Comparison of ENCODE assay signal across 10 mouse cellular contexts in genomic region chr2:132582227-132582626, GRCm38 (mm10). TPM values are rescaled to one million over a fixed set of nuclear protein-coding genes. Genes with fewer than 3 reads are reported as not detected.
DNase-seq lines count a peak whose midpoint lies in the region; ATAC-seq and TF ChIP-seq lines count a peak whose summit lies in the region.
"Had no signal": no experiment of that assay in that cellular context is flagged by ENCODE, and none has a peak within 500 bp of the region (broad histone marks: within the 10 kb centered on the region; RNA-seq: fewer than 3 reads in every experiment).

No protein-coding gene starts in this region.

- no peak for DNase-seq in hindbrain, embryonic 10.5 days (ENCODE audit: low spot score)
- DNase-seq in layer of hippocampus, adult 18-20 months (ENCODE audit: low spot score in 2 of 2), result peak; percentile 44 to 78
- DNase-seq in lung, postnatal 0 days (ENCODE audit: low spot score), result peak; percentile 77
- DNase-seq in right cerebral cortex, postnatal 25 days, result peak; percentile 61

- peaks cover 8% of the 10 kb centered on the region for H3K4me1 ChIP-seq in hindbrain, embryonic 12.5 days
- H3K4me1 ChIP-seq in hindbrain, embryonic 10.5 days (replicated peaks), result peaks cover under 1% of the 10 kb centered on the region; the same call in 1 of the 2 replicates
- peaks cover 35% of the 10 kb centered on the region for H3K4me1 ChIP-seq in embryonic facial prominence, embryonic 13.5 days
- H3K4me1 ChIP-seq in heart, embryonic 12.5 days (replicated peaks), result peaks cover 31% of the 10 kb centered on the region
- peaks cover 9% of the 10 kb centered on the region; the same call in 1 of the 2 replicates for H3K4me1 ChIP-seq in lung, postnatal 0 days (ENCODE audit: insufficient read depth, low read depth, low read length)
- H3K4me1 ChIP-seq in intestine, embryonic 16.5 days (ENCODE audit: control insufficient read depth, insufficient read depth, low read length), result no peaks in the 10 kb centered on the region

- no peaks in the 10 kb centered on the region for H3K36me3 ChIP-seq in hindbrain, embryonic 12.5 days
- no peaks in the 10 kb centered on the region for H3K36me3 ChIP-seq in hindbrain, embryonic 10.5 days
- H3K36me3 ChIP-seq in embryonic facial prominence, embryonic 13.5 days, result no peaks in the 10 kb centered on the region
- no peaks in the 10 kb centered on the region for H3K36me3 ChIP-seq in heart, embryonic 12.5 days
- H3K36me3 ChIP-seq in lung, postnatal 0 days (ENCODE audit: insufficient read depth, low read length), result no peaks in the 10 kb centered on the region
- H3K36me3 ChIP-seq in intestine, embryonic 16.5 days (ENCODE audit: control insufficient read depth, insufficient read depth, low read length), result no peaks in the 10 kb centered on the region
- H3K36me3 ChIP-seq: neural tube, embryonic 12.5 days had no signal

- no peaks in the 10 kb centered on the region for H3K27me3 ChIP-seq in hindbrain, embryonic 12.5 days
- no peaks in the 10 kb centered on the region for H3K27me3 ChIP-seq in hindbrain, embryonic 10.5 days (ENCODE audit: insufficient read depth, poor library complexity, severe bottlenecking)
- H3K27me3 ChIP-seq in embryonic facial prominence, embryonic 13.5 days, result no peaks in the 10 kb centered on the region
- H3K27me3 ChIP-seq in heart, embryonic 12.5 days (replicated peaks), result no peaks in the 10 kb centered on the region
- no peaks in the 10 kb centered on the region for H3K27me3 ChIP-seq in lung, postnatal 0 days (replicated peaks; ENCODE audit: insufficient read depth, low read length)
- no peaks in the 10 kb centered on the region for H3K27me3 ChIP-seq in intestine, embryonic 16.5 days (replicated peaks; ENCODE audit: control insufficient read depth, insufficient read depth, low read length)
- H3K27me3 ChIP-seq: CH12.LX; neural tube, embryonic 12.5 days had no signal

- no peak overlapping the region for H3K4me2 ChIP-seq in hindbrain, embryonic 12.5 days (replicated peaks)
- H3K4me2 ChIP-seq in embryonic facial prominence, embryonic 13.5 days, result no peak overlapping the region
- no peak overlapping the region for H3K4me2 ChIP-seq in heart, embryonic 12.5 days
- H3K4me2 ChIP-seq in lung, postnatal 0 days (replicated peaks; ENCODE audit: low read depth, low read length), result no peak overlapping the region
- H3K4me2 ChIP-seq in intestine, embryonic 16.5 days (ENCODE audit: low read depth, low read length), result no peak overlapping the region
- H3K4me2 ChIP-seq: neural tube, embryonic 12.5 days had no signal

- WGBS in hindbrain, embryonic 12.5 days, result 57% methylated on average over 4 of the region's 4 CpGs
- WGBS in hindbrain, embryonic 10.5 days, result 80% methylated on average over 4 of the region's 4 CpGs
- WGBS in embryonic facial prominence, embryonic 13.5 days, result 44% methylated on average over 4 of the region's 4 CpGs
- 39% methylated on average over 4 of the region's 4 CpGs for WGBS in heart, embryonic 12.5 days
- 36% methylated on average over 4 of the region's 4 CpGs for WGBS in lung, postnatal 0 days
- 44% methylated on average over 4 of the region's 4 CpGs for WGBS in intestine, embryonic 16.5 days

- peak overlapping the region; percentile 68 for H3K27ac ChIP-seq in hindbrain, embryonic 12.5 days
- no peak overlapping the region for H3K27ac ChIP-seq in hindbrain, embryonic 10.5 days
- peak overlapping the region; percentile 74 for H3K27ac ChIP-seq in embryonic facial prominence, embryonic 13.5 days
- H3K27ac ChIP-seq in heart, embryonic 12.5 days (ENCODE audit: poor library complexity, severe bottlenecking), result peak overlapping the region; percentile 87
- no peak overlapping the region for H3K27ac ChIP-seq in lung, postnatal 0 days (ENCODE audit: low read length)
- H3K27ac ChIP-seq in intestine, embryonic 16.5 days (ENCODE audit: low read length), result no peak overlapping the region
- H3K27ac ChIP-seq: neural tube, embryonic 12.5 days had no signal

- 0 out of 2 replicates have a peak, but pooled peaks have one; percentile 4 for ATAC-seq in hindbrain, embryonic 12.5 days (ENCODE audit: low FRiP score)
- no peak for ATAC-seq in embryonic facial prominence, embryonic 13.5 days (ENCODE audit: insufficient number of reproducible peaks, insufficient read depth, low FRiP score, low TSS enrichment, low read depth)
- no peak for ATAC-seq in heart, embryonic 12.5 days (ENCODE audit: insufficient number of reproducible peaks, low FRiP score)
- ATAC-seq in lung, postnatal 0 days, result no peak
- ATAC-seq in intestine, embryonic 16.5 days, result no peak

- TF ChIP-seq EP300 in lung, postnatal 0 days (IDR thresholded peaks at IDR 0.05), result no peak

- no peak overlapping the region for H3K9ac ChIP-seq in hindbrain, embryonic 12.5 days
- no peak overlapping the region for H3K9ac ChIP-seq in embryonic facial prominence, embryonic 13.5 days
- H3K9ac ChIP-seq in heart, embryonic 12.5 days, result no peak overlapping the region
- no peak overlapping the region for H3K9ac ChIP-seq in lung, postnatal 0 days (replicated peaks; ENCODE audit: low read depth)
- H3K9ac ChIP-seq in intestine, embryonic 16.5 days (ENCODE audit: low read depth, low read length), result no peak overlapping the region
- H3K9ac ChIP-seq: neural tube, embryonic 12.5 days had no signal

- no peak overlapping the region for H3K4me3 ChIP-seq in hindbrain, embryonic 12.5 days
- H3K4me3 ChIP-seq in hindbrain, embryonic 10.5 days, result no peak overlapping the region
- no peak overlapping the region for H3K4me3 ChIP-seq in embryonic facial prominence, embryonic 13.5 days
- no peak overlapping the region for H3K4me3 ChIP-seq in heart, embryonic 12.5 days
- no peak overlapping the region for H3K4me3 ChIP-seq in lung, postnatal 0 days (ENCODE audit: low read depth, low read length)
- no peak overlapping the region for H3K4me3 ChIP-seq in intestine, embryonic 16.5 days (ENCODE audit: low read length)
- H3K4me3 ChIP-seq: neural tube, embryonic 12.5 days had no signal

- H3K9me3 ChIP-seq in hindbrain, embryonic 12.5 days (replicated peaks), result no peaks in the 10 kb centered on the region
- H3K9me3 ChIP-seq in hindbrain, embryonic 10.5 days, result no peaks in the 10 kb centered on the region
- no peaks in the 10 kb centered on the region for H3K9me3 ChIP-seq in embryonic facial prominence, embryonic 13.5 days
- H3K9me3 ChIP-seq in heart, embryonic 12.5 days (replicated peaks), result no peaks in the 10 kb centered on the region
- H3K9me3 ChIP-seq in lung, postnatal 0 days (ENCODE audit: low read length), result no peaks in the 10 kb centered on the region
- no peaks in the 10 kb centered on the region for H3K9me3 ChIP-seq in intestine, embryonic 16.5 days (ENCODE audit: control insufficient read depth, low read length)
- H3K9me3 ChIP-seq: neural tube, embryonic 12.5 days had no signal

- TF ChIP-seq CTCF in lung, postnatal 0 days (IDR thresholded peaks at IDR 0.05), result no peak

RNA-seq across cellular contexts. Expression of gene Gpcpd1, which starts 5.3 kb away (rescaled TPM):
- polyA plus RNA-seq in hindbrain, embryonic 12.5 days (2016; fragmentation: Nextera tagmentation; extraction: Ambion mirVana), result 71.0 and 82.5 TPM in 2 replicates
- 33.1 and 36.4 TPM in 2 replicates for polyA plus RNA-seq in hindbrain, embryonic 10.5 days (2016; fragmentation: Nextera tagmentation; extraction: Ambion mirVana)
- 54.7 and 56.4 TPM in 2 replicates for polyA plus RNA-seq in embryonic facial prominence, embryonic 13.5 days (2015; fragmentation: Nextera tagmentation; extraction: Ambion mirVana)
- polyA plus RNA-seq in heart, embryonic 12.5 days (2016; fragmentation: Nextera tagmentation; extraction: Ambion mirVana), result 42.1 and 47.6 TPM in 2 replicates
- total RNA-seq in layer of hippocampus, adult 18-20 months (2021), result 10 to 100 TPM; 51.8 to 57.3 TPM
- polyA plus RNA-seq in lung, postnatal 0 days (2015; fragmentation: Nextera tagmentation; extraction: Ambion mirVana), result 47.9 and 52.2 TPM in 2 replicates
- 17.4 and 20.0 TPM in 2 replicates for polyA plus RNA-seq in intestine, embryonic 16.5 days (2015; fragmentation: Nextera tagmentation; extraction: Ambion mirVana)

Comparison
In these comparisons a context has a peak if more than half of its experiments do, and no peak if none do; other contexts are left out.
1. H3K27ac ChIP-seq: peak in hindbrain, embryonic 12.5 days (single experiment), embryonic facial prominence, embryonic 13.5 days (single experiment) and heart, embryonic 12.5 days (single experiment); none in hindbrain, embryonic 10.5 days (single experiment), lung, postnatal 0 days (single experiment) and intestine, embryonic 16.5 days (single experiment).